Mouse (Mus musculus) embryonic stem cell, embryonic (primary cell): Measurements from ENCODE around the gene 2010111I01Rik.

Source experiments
- CTCF ChIA-PET, 4 experiments: fragments of 300-600 bp in 2 of 4; fragments of 350-600 bp in 2 of 4; sonication (Branson Sonifier 250); formaldehyde crosslinking; loops; one replicate each; lab custom pipeline; 2022; ENCODE audit warnings: inconsistent platforms in 2 of 4; lab: Charles Lee
- POLR2A ChIA-PET, 4 experiments: fragments of 300-600 bp in 2 of 4; fragments of 350-600 bp in 2 of 4; sonication (Branson Sonifier 250); formaldehyde crosslinking; loops; one replicate each; lab custom pipeline; 2022; ENCODE audit warnings: antibody characterized with exemption in 4 of 4, inconsistent platforms in 1 of 4; lab: Charles Lee

The 2010111I01Rik gene

DNA sequence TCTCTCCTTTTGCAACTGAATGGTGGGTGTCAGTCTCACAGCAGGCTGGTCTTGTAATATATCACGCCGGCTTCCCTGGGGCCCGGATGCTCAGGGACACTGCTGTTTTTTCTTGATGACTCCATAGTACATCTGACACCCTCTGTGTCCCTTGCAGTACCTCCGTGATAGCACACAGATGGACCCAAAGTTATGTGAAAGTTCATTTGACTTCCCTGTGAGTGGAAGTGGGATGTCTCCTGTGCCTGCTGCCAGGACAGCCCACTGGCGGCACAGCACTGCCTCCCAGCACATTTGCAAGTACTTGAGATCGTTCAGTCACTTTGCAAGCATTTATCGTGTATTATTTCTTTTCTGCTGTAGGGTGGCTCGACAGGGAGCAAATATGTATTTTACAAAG, 315.1 kb downstream of the 2010111I01Rik start:
- CTCF ChIA-PET, result no interaction called here
- POLR2A ChIA-PET, result interaction anchor here in 2 of 4 experiments (1.2 to 1.6 kb wide), 3 partner anchors 15 to 25 kb away, joined by 4 to 6 read pairs (median 5); no protein-coding TSS in a partner anchor

DNA sequence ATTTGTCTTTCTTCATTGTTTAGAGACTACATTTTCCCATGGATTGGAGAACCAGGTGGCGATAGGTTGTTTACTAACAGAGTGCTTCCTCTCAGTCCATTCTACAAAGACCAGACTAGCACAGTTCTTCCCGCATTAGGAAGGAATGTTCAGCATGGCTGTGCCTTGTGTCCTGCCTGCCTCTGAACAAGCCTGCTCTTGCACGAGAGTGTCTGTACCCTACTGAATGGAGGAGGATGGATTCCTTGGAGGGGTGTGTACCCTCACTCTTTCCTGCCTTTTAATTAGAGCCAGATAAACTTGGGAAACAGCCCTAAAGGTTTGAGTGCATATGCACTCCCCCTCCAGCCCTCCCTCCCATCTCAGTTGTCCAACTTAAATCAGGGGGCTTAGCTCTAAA, 315.7 kb downstream of the 2010111I01Rik start:
- CTCF ChIA-PET, result interaction anchor here in 1 of 4 experiments (0.6 kb wide), 1 partner anchor 271 kb away, joined by 4 read pairs; no protein-coding TSS in a partner anchor

DNA sequence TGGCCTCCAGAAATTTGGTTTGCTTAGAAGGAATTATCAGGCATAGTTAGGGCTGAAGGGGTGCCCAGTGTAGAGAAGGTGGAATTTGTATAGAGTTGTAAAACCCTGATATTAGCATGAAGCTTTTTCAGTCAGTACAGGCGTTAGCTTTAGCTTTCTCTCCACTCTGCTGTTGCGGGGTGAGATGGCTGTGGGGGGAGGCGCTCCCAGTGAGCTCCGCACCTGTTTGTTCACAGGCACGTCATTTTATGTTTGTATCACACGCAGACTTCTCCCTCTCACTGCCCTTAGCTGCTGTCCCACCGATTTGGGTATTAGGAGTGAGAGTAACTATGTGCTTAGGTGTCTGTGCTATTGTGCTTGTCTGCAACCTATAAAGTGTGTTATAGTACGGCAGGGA, 316.5 kb downstream of the 2010111I01Rik start:
- POLR2A ChIA-PET, result interaction anchor here in 3 of 4 experiments (0.5 to 19.0 kb wide), 19 partner anchors 8 to 1507 kb away, joined by 3 to 331 read pairs (median 4); no protein-coding TSS in a partner anchor
- CTCF ChIA-PET, result no interaction called here

More for the DNA sequence above, 315.7 kb downstream of the 2010111I01Rik start:
- POLR2A ChIA-PET, result interaction anchor here in 3 of 4 experiments (0.9 to 19.0 kb wide), 15 partner anchors 9 to 34 kb away, joined by 3 to 331 read pairs (median 5); no protein-coding TSS in a partner anchor

DNA sequence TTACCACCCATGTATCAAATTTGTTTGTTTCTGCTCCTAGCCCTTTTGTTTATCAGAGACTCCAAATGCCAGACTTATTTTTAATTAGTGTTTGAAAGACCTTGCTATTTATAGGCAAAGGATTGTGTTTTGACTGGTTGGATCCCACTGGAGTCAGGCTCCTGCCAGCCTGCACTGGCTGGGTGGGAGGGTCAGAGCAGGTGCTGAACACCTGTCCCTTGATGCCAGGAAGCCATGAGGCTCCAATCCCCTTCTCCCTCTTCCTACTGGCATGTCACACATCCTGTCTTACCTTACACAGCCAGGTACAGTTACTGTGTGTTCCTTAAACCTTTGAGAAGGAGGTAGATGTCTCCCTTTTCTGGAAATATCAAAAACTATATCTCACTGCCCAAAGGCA, 318.5 kb downstream of the 2010111I01Rik start:
- ChIA-PET POLR2A (interaction anchor here in 3 of 4 experiments (1.2 to 19.0 kb wide), 9 partner anchors 9 to 47 kb away, joined by 3 to 331 read pairs (median 10); no protein-coding TSS in a partner anchor), CTCF (no interaction called here)

DNA sequence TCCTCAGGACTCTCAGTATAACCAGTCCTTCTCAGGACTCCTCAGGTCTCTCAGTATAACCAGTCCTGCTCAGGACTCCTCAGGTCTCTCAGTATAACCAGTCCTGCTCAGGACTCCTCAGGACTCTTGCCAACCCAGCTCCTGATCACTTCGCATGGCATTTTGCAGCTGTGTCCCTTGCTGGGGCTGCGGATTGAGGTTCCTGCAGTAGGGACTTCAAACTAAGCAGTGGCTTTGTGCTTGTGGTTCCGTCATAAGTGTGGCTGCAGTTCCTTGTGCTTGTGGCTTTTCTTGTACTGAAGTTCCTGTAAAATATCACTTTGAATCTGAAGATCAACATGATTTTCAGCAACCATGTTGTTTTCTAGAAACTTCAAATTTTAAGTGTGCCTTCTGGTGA, 320.1 kb downstream of the 2010111I01Rik start:
- POLR2A ChIA-PET, result interaction anchor here in 3 of 4 experiments (1.3 to 19.0 kb wide), 3 partner anchors 11 to 13 kb away, joined by 6 to 331 read pairs (median 6); no protein-coding TSS in a partner anchor
- CTCF ChIA-PET, result no interaction called here

DNA sequence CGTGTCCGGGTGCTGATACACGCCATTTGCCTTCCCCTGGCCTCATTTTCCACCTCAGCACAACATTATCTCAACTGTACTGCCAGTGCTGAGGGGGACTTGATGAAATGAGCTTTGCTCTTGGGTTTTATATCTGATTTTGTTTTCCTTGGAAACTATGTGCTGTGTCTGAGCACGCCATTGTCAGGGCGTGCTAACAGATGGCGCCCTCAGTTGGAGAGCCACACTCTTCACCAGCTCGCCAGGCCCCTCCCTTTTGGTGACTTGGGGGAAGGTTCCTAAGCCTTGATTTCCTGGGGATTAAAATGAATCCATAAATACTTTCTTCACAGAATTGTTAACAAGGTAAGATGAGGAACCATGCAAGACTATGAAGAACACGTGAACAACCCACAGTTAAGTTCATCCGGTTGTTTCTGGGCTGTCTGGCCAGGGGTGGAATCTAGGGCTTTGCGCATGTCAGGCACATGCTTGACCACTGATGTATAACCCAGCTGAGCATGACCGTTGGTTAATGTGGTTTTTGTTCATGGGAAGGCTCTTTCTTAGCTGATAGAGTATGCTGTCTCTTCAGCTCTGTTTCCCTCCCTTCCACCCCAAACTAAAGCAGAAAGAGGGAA, 321.9 kb downstream of the 2010111I01Rik start:
- POLR2A ChIA-PET, result interaction anchor here in 2 of 4 experiments (0.7 to 19.0 kb wide), 6 partner anchors 11 to 27 kb away, joined by 3 to 331 read pairs (median 4); no protein-coding TSS in a partner anchor
- CTCF ChIA-PET, result interaction anchor here in 2 of 4 experiments (0.6 to 1.0 kb wide), 3 partner anchors 50 to 813 kb away, joined by 3 to 5 read pairs (median 4); no protein-coding TSS in a partner anchor

DNA sequence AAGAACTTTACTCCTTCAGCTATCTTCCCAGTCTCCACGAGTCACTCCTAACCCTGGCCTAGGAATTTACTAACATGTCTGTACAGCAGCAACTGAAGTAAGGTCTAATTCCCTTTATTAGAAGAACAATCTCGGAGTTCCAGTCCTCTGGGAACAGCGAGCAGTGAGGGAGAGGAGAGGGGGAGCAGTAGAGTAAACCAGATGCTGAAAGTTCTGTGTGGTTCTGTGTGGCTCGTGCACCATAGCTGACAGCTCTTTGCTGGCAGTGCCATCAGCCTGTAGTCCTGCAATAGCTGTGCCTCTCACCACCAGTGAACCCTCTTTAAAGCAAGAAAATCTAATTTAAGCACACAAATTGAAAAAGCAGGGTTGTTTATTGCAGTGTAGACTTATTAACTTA, 324.5 kb downstream of the 2010111I01Rik start:
- POLR2A ChIA-PET, result interaction anchor here in 3 of 4 experiments (0.9 to 19.0 kb wide), 8 partner anchors 7 to 17 kb away, joined by 3 to 331 read pairs (median 12); no protein-coding TSS in a partner anchor

DNA sequence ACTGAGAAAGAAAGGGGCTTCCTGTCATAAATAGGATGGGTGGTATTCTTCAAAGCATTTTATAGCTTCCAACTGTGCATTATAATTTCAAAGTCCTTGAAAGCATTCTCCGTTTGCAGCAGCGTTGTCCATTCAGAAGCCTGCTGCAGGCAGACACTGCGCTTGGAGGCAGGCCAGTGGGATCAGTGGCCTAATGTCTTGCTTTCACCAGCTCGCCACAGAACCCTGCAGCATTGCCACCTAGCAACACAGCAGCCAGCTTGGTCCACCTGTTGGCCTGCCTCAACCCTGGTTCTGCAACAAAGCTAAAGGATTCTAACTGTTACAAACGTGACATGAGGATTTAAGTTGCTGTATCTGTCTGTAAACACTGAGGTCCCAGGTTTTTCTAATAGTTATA, 325.0 kb downstream of the 2010111I01Rik start:
- ChIA-PET CTCF (interaction anchor here in 1 of 4 experiments (1.5 kb wide), 1 partner anchor 42 kb away, joined by 4 read pairs; no protein-coding TSS in a partner anchor), POLR2A (interaction anchor here in 3 of 4 experiments (0.6 to 19.0 kb wide), 13 partner anchors 8 to 124 kb away, joined by 3 to 331 read pairs (median 5); no protein-coding TSS in a partner anchor)

More for the DNA sequence above, 324.5 kb downstream of the 2010111I01Rik start:
- CTCF ChIA-PET, result no interaction called here

DNA sequence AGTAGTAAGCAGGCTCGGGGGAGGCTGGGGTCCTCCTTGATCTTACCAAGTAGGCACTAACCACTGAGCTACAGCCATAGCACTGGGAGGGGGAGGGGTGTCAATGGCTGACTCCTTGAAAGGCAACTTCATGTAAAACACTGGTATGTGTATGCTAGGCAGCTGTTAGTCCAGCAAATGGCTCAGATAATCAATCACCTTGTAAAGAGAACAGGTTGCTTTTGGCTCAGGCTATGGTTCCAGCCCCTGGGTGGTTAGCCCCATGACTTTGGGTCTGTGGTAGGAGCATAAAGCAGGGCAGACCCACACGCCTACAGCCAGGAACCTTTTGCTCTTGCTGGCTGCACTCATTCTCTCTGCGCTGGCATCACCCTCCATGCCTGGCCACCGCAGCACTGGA, 325.4 kb downstream of the 2010111I01Rik start:
- ChIA-PET POLR2A (interaction anchor here in 3 of 4 experiments (0.6 to 19.0 kb wide), 12 partner anchors 8 to 124 kb away, joined by 3 to 331 read pairs (median 6); no protein-coding TSS in a partner anchor), CTCF (interaction anchor here in 1 of 4 experiments (1.5 kb wide), 1 partner anchor 42 kb away, joined by 4 read pairs; no protein-coding TSS in a partner anchor)

DNA sequence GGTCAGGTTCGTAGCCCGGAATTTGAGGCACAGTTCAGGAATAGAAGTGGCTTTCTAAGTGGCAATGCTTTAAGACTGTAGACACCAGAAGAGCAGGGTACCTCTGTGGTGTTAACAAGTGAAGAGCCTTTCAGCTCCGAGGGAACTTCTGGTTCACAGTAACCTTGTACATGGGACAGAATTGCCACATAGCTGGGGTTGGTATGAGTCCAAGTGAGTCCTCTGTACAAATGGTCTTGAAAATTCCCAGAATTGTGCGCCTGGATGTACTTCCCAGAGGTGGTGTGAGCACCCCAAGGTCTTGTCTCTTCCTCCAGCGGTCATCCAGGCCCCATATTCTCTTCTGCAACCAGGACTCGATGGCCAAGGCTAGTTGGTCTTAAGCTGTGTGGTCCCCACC, 326.3 kb downstream of the 2010111I01Rik start:
- POLR2A ChIA-PET, result interaction anchor here in 3 of 4 experiments (0.6 to 19.0 kb wide), 9 partner anchors 9 to 251 kb away, joined by 3 to 331 read pairs (median 8); no protein-coding TSS in a partner anchor
- CTCF ChIA-PET, result interaction anchor here in 1 of 4 experiments (1.5 kb wide), 1 partner anchor 41 kb away, joined by 4 read pairs; no protein-coding TSS in a partner anchor

DNA sequence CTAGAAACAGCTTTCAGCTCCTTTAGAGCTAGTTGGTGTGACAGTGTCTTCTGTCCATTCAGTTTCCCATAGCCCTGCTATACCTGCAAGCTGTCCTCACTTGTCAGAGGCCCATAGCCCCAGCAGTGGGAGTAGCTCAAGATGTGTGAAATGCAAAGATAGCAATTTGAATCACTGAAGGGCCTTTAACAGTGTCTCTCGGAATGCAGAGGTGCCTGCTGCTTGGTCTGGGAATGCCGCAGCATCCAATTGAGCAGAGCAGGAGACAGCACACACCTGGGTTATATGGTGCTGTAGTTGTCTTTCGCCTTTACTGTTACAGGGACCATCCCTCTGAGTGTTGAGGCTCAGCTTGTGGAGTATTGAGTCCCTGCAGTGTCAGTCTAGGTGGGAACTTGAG, 329.0 kb downstream of the 2010111I01Rik start:
- CTCF ChIA-PET, result interaction anchor here in 3 of 4 experiments (0.6 to 1.0 kb wide), 3 partner anchors 38 kb away, joined by 3 to 4 read pairs (median 3); no protein-coding TSS in a partner anchor

DNA sequence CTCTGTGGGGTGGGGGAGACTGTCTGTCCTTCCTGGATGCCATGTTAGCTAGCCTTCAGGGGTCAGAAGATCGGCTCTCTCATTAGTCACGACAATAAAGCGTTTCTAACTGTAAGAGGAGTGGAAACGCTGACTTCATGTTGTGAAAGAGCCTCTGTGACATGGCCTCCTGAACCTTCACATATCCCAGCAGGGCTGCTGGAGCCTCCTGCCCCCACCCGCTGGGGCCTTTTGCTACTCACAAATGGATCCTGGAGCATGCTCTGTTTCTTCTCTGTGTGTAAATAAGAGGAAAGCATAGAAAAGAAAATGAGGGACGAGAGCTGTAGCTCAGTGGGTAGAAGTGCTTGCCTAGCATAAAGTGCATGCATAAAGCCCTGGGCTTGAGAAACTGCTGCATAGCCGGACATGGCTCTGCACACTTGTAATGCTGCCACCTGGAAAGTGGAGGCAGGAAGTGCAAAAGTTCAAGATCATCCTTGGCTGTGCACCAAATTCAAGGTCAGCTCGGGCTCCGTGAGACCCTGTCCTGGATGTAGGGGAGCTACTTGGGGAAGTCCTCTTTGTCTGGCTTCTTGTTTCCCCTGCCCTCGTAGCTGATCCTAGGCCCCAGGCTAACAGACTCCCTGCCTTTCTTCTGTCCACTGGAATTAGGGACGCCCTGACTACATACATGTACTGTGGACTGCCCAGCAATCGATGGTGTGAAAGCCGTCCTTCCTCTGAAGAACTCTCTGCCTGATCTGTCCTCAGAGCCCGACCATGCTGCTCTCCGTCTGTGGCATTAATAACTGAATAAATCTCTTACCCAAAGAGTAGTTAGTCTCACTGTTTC, 329.9 kb downstream of the 2010111I01Rik start:
- ChIA-PET CTCF (interaction anchor here in 1 of 4 experiments (0.9 kb wide), 1 partner anchor 60 kb away, joined by 3 read pairs; no protein-coding TSS in a partner anchor), POLR2A (interaction anchor here (0.8 to 19.0 kb wide), 23 partner anchors 7 to 330 kb away, joined by 3 to 331 read pairs (median 6); partner anchors contain the start of gene 2010111I01Rik (in 1 of the 4))

More for the DNA sequence above, 329.0 kb downstream of the 2010111I01Rik start:
- POLR2A ChIA-PET, result interaction anchor here (0.5 to 19.0 kb wide), 32 partner anchors 8 to 686 kb away, joined by 3 to 331 read pairs (median 4); partner anchors contain the start of gene 2010111I01Rik (in 1 of the 4)

DNA sequence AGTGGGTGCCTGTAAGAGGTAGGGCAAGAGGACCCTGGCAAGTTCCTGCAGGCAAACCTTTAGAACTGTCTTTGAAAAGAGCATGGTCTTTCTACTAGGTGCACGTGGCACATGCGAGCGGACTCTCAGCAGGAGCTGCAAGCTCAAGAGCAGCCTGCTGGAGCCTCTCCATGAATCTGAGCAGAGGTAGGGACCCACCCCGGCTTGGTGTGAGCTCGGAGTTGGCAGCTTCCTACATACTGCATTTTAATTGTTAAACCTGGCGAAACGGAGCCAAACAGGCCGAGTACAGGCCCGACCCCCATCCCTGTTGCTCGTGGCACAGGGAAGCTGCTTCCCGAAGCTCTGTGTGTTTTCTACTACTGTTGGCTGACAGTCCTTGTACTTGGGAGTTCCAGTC, 331.6 kb downstream of the 2010111I01Rik start:
- ChIA-PET CTCF (no interaction called here), POLR2A (interaction anchor here in 3 of 4 experiments (1.8 to 19.0 kb wide), 5 partner anchors 15 to 24 kb away, joined by 5 to 331 read pairs (median 39); no protein-coding TSS in a partner anchor)

DNA sequence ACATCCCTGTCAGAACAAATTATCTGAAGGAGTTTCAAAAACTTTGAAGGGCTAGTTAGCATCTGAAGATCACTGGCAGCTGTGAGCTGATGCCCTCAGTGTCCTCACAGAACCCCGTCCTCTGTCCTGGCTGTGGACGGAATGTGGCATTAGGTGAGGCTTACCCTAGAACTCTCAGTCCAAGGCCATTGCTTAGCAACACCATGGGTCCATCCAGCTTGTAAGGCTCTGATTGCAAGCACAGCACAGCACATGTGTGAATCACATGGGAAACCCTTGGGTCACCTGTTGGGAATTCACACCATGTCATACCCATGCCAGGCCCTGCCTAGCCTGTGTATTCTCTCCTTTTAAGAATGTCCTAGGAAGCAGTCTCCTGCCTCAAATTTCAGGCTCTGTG, 332.3 kb downstream of the 2010111I01Rik start:
- ChIA-PET POLR2A (interaction anchor here in 2 of 4 experiments (1.4 to 19.0 kb wide), 5 partner anchors 11 to 25 kb away, joined by 4 to 331 read pairs (median 7); no protein-coding TSS in a partner anchor), CTCF (no interaction called here)

DNA sequence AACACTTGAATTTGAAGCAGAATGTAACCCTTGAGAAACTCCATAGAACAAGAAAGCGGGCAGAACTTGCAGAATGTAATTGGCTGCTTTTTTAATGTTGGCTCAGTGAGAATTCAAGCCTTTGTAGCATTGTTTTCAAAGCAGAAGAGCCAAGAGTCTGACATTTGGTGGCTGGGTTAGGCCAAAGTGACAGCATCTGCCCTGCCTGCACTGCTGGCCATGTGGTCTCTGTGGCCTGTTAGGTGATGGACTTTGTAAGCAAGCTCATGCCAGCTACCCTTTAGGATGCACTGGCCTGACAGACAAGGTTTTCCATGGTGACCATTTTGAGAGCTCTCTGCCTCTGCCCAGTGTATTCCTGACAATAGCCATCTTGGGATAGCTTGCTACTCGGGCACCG, 333.2 kb downstream of the 2010111I01Rik start:
- CTCF ChIA-PET, result interaction anchor here in 1 of 4 experiments (0.6 kb wide), 1 partner anchor 932 kb away, joined by 6 read pairs; no protein-coding TSS in a partner anchor
- POLR2A ChIA-PET, result interaction anchor here in 3 of 4 experiments (1.0 to 19.0 kb wide), 8 partner anchors 10 to 33 kb away, joined by 3 to 331 read pairs (median 6); no protein-coding TSS in a partner anchor

DNA sequence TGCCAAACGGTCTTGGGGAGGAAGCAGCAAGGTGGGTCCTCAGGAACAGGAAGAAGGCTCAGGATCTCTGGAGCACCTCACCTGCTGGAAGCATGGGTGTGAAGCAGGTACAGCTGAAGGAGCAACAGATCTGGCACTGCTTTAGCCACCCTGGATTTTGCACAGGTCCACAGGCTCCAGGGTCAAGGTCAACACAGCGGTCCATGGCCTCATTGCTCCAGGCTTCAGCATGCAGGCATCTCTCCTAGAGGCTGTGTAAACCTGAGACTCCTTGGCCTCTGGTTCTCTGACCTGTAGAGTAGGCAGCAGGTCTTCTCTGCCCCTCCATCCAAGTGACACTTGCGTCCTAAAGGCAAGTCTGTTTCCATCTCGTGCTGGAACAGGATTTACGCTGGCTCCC, 334.2 kb downstream of the 2010111I01Rik start:
- CTCF ChIA-PET, result no interaction called here
- POLR2A ChIA-PET, result interaction anchor here in 3 of 4 experiments (0.6 to 19.0 kb wide), 8 partner anchors 8 to 32 kb away, joined by 3 to 331 read pairs (median 6); no protein-coding TSS in a partner anchor

DNA sequence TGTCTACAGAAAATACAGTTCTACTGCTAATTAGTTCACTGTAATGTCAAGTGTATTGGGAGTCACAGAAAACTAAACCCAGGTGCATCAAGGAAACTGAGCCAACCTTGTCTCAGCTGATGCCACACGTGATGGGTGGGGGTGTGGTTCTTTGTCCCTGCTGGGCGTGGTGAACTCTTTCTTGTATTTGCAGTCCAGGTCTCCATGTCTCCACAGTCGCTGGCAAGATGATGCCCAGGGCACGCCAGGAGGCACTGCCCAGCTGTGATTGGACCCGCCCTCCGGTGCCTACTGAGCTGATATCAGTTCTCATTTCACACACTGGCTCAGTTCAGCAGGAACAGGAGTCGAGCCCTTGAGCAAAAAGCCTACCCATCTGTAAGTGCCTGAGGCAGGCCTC, 336.2 kb downstream of the 2010111I01Rik start:
- ChIA-PET POLR2A (interaction anchor here in 3 of 4 experiments (0.7 to 4.6 kb wide), 12 partner anchors 8 to 57 kb away, joined by 3 to 50 read pairs (median 7); no protein-coding TSS in a partner anchor), CTCF (interaction anchor here in 1 of 4 experiments (1.0 kb wide), 1 partner anchor 31 kb away, joined by 3 read pairs; no protein-coding TSS in a partner anchor)
